Mouse (Mus musculus): Measurements from ENCODE around the gene Atp8b3.

GRCm38 (mm10) chr10:80547539-80547938, 8.6 kb upstream of the Atp8b3 start:
- TF ChIP-seq POLR2A (IDR thresholded peaks at IDR 0.05; ENCODE audit: insufficient read depth, low read depth, low read length) (no peak), CTCF (IDR thresholded peaks at IDR 0.05) (no peak)
